Mouse (Mus musculus): ENCODE measurements around the gene Mtcl1.

DNA sequence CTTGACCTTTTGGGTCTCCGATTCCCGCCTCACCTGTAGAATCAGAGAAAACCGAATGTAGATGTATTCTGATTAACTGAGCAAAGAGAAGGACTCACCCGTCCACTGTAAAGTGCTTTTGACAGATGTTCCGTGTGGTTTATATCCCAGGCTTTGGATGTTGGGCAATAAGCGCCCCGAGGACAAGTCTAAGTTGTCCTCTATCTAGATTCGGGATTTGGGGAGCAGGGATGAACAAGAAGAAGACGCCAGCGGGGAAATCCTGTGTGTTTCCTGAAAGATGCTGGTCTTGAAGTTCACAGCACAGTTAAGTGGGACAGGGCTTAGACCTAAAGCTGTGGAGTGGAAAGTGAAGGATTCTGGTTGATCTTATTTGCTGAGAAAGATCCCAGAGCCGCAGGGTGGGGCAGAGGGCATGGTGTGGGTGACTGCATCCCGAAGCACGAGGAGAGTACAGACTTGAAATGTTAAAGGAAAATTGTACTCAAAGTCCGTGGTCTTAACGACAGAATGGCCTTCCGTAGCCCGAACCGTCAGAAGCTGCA is 1.0 kb upstream of the Mtcl1 start:
- TF ChIP-seq POLR2A (IDR thresholded peaks at IDR 0.05; ENCODE audit: borderline replicate concordance, low read depth, low read length) (no peak), CTCF (IDR thresholded peaks at IDR 0.05; ENCODE audit: low read depth, low read length) (no peak)
